Mouse (Mus musculus) embryo, embryonic 10.5 days (tissue): ENCODE measurements around the gene Cuta.
A peak's percentile ranks its signal among the peaks of the same experiment; 100 is the strongest.

ENCODE experiments used
- DNase-seq: peaks from one replicate; pipeline ENCODE4 v3.0.0-alpha.2; 2015; ENCODE audit warnings: low spot score

The Cuta gene

DNA sequence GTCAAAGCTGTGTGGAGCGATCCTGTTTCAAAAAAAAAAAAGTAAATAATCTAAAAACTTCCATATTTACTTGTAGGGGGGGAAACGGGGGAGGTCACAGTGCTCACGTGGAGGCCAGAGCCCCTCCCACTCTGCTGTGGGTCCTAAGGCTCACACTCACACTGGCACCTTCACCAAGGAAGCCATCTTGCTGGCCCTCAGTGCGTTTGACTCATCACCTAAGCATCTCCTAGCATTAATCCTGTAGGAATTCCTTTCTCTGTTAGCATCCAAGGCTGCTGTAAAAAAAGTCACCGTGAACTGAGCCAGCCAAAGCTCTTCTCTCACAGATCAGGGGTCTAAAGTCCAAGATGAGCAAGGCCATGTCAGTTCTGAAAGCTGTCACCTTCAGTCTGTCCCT lies 16.9 kb upstream of the Cuta start:
- no peak for DNase-seq

DNA sequence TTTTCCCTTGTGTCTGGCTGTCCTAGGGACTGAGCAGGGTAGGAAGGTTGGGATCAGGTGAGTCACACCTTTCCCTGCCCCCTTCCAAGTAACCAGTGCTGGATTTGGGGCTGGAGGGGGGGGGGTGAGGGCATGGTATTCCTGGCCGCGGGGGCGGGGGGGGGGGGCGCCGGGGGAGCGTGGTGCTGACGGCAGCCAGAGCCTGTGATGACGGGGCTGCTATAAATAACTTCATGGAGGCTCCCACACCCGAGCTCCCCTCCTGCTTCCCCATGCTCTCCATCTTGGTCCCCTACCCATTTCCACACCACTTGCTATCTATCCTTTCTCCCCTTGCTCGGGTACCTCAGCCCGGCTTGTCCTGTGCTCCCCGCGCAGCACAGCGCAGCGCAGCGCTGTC lies 14.4 kb upstream of the Cuta start:
- no peak for DNase-seq

DNA sequence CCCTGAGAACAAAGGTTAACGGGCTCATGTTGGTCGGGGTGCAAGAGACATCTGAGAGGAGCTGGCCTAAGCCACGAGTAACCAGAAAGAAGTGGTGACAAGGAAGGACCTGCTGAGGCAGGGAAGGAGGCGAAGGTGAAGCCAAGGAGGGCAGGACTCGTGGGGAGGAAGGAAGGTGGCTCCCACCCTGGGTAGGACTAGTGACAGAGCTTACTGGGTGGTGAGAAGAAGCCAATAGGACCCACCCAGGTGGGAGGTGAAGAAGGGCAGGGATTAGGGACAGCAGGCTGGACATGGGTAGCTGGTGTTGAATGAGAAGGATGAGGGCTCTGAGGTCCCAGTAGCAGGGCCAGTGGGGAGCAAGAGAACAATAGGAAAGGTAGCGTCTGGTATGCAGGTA lies 13.8 kb upstream of the Cuta start:
- no peak for DNase-seq

DNA sequence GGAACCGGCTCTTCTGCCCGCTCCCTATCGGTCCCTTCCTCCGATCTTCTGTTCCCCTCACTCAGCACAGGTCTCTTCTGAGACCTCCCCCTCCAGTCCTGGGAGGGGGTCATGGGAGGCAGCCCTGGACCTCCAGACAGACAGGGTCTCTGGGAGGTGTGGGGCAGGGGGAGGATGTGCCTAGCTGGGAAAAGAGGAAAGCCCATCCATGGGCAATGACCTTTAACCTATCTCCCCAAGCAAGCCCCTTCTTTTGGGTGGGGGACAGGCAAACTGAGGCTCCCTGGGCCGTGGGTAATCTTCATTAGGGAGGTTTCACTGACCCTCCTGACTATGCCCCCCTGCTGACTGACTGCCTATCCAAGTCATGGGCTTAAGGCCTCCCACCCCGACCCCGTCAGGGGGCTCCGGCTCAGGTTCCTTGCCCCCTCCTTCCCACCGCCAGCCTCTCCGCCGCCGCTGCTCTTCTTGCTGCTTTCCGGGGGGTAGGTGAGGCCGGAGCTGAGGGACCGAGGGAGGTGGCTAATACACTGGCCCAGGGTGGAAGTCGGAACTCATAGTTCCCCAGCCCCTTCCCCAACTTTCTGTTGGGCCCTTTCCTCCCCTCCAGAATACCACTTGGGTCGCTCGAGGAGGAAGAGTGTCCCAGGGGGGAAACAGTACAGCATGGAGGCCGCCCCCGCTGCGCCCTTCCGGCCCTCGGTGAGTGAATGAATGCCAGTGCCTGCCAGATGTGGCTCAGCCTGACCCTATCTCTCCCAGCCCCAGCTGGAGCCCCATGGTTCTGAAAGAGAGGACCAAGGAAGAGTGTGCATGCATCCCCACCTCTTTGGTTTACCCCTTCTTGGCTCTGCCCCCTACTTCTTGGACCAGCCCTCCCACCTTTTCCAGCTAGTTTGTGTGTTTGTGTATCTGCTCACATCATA lies 12.8 kb upstream of the Cuta start:
- DNase-seq = no peak

DNA sequence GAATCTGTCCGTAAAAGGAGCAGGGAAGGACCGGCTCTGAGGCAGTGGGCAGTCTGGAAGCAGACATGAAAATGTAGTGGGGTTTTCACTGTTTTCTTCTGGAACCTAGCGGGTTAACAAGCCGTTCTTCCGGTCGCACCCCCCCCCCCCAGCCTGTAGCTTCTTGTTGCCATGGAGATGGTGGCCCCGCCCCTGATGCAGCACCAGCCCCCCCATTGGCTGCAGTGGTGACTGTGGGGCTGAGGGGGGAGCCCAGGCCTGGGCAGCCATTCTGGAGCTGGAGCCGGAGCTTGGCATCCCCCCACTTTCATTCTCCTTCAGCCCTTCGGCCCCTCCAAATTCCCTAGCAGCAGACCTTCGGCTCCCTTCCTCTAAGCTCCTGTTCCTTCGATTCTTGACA lies 12.0 kb upstream of the Cuta start:
- DNase-seq = peak; percentile 92

DNA sequence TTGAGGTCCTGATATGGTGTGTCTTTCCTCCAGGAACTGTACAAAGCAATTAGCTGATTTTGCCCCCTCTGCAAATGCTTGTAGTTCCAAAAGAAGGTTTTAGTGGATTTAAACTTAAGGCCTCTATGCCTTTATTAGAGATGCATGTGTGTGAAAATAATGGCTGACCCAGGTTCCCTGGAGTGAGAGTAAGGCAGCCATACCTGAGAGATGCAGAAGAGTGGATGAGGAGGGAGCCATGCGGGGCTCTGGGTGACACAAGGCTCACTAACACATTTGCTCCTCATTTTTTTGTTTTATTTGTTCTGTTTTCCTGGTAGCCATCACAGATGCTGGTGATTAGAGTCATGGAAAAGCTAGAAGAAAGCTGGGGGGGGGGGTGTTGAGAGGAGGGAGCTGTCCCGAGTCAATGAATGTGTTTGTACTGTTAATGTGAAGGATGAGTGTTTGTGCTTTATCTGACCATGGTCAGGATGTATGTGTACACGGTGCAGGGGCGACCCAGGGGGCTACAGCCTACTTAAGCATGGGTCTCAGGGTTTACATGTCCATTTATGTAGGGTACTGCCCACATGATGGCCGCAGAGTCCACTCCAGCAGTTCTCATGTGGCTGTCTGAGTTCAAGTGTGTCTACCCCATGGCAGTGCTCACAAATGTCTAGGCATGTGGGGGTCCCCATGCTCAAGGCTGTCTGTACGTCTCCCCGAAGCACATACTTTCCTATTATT lies 11.4 kb upstream of the Cuta start:
- no peak for DNase-seq

DNA sequence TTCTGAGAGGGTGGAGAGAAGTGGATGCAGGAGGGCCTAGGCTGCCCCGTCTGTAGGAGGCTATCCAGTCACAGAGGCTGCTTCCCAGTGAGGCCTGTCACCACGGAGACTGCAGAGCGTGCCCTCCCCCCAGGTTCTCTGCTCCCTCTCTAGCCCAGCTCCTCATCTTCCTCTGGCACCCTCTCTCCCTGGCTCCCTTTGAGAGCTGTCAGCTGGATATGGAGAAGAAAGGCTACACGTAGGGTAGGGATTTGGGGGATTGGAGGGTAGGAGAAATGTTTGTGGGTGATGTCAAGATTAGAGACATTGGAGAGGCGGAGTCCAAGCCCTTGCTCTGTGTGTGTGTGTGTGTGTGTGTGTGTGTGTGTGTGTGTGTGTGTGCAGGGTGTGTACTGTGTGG lies 10.5 kb upstream of the Cuta start:
- DNase-seq = no peak

DNA sequence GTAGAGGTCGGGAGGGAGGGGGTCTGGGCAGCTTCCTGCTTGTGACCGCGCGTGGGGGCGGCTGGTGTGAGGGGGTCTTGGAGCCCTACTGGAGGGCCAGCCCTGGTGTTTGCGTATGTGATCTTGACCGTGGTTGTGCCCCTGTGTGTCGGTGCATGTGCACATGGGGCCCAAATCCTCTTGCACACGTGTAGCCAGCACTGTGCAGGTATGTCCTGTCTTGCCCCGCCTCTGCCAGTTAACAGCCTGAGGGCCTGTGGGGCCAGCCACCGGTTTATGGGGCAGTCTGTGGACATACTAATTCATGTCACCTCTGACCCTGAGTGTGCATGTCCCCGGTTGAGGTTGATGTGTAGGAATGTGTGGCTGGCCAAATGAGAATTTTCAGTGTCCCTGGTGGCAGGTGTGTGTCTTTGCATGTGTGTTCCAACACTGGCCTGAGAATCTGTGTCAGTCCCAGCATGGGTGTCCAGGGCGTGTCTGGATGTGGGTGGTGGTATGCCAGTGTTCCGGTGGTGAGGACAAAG lies 9.7 kb upstream of the Cuta start:
- peak; percentile 67 for DNase-seq

DNA sequence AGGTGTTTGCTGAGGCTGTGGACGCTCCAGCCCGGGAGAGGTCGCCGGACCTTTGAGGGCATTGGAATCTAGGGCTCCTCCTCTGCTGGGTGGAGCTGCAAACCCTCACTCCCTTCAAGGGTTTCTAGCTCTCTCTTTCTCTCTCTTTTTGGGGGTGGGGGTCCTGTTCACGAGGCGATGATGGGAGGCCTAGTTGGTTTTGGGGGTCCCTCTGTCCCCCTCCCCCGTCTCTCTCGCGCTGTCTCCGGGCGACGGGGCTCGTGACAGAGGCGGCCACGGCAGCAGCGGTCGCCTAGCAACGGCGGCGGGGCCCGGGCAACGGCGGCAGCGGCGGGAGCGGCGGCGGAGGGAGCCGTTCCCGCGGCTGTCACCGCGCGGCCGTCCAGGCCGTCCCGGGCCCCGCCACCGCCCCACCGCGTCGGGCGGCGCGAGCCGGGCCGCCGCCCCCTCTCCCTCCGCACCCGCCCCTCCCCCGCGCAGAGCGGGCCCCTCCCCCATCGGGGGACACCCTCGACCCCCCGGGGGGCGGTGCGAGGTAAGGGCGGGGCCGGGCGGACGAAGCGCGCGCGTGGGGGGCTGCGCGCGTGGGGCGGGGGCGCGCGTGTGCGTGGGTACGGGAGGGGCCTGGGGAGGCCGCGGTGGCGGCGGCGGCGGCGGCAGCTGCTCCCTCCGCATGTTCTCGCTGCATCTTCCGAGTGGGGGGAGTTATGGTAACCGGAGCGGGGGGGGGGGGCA lies 9.1 kb upstream of the Cuta start:
- peak; percentile 66 for DNase-seq

DNA sequence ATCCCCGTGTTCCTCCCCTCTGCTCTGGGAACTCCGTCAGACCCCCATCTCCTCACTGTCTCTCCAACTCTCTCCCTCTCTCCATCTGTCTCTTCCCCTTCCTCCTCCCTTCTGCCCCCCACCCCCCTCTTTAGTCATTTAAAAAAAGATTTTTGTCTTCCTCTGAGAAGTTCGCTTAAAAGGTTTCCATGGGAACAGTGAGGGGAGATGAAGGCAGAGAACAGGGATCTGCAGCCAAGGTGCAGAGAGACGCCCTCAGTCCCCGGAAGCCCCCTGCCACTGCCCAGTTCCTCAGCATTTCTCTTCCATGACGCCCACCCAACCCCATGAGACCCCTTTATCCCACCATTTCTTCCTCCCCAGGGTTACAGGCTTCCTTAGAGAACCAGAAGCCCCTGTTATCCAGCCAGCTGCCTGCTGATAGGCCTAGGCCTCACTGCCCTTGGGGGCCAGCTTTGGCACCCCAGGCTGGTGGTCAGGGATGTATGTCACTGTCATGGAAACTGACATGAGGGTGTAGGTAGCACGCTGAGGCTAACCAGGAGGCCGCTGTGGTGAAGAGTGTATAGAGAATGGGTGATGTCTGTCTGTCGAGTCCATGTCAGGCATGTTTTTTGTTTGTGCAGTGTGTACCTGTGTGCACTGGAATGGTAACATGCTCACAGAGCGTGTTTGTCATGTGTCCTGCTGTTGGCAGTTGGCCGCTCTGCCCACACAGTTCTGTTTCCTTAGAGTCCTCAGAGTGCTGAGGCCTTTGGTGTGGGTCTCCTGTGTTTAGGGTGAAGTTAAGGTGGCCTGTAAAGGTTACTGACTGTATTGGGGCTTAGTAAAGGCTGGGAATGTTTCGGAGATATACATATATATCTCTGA lies 8.1 kb upstream of the Cuta start:
- no peak for DNase-seq

DNA sequence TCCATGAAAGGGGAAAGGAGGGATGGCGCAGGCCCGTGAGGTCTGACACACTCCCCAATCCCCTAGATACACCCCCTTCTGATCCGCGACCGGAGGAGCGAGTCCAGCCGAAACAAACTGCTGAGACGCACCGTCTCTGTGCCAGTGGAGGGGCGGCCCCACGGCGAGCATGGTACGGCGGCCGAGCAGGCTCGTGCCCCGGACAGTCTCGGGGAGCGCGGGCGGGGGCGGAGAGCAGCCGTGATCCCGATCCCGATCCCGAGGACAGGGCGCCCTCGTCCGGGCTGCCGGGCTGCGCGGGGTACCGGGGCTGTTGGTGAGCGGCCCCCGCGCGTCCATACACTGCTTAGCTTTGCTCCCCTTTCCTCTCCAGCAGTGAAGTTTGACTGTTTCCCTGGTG lies 7.2 kb upstream of the Cuta start:
- DNase-seq = peak; percentile 69

DNA sequence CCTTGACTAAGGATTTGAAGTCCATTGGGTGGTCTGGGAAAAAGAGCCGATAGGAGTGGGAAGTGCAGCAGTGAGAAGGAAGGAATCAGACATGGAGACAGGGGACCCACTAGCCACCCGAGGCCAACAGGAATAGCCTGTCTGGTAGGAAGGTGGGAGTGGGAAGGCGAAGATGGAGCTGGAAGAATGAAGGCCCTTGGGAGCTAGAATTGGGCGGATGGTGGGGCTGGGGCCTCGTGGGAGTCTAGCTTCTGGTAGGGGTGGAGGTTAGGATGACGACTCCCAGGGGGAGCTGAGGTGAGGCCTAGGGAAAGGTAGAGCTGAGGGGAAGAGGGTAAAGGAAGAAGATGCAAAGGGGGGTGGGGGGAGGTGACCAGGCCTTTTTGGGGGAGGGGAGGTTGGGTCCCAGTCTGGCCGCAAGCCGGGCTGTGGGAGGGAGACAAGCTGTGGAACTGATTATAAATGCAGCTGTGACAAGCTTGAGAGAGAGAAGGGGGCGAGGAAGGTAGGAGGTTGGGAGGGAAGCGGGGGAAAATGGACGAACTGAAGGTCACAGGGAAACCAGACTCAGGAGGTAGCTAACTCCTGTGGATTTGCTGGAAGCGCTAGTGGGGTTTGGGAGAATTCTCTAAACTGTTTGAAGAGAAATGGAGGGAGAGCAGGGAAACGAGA lies 6.6 kb upstream of the Cuta start:
- DNase-seq = peak; percentile 28

DNA sequence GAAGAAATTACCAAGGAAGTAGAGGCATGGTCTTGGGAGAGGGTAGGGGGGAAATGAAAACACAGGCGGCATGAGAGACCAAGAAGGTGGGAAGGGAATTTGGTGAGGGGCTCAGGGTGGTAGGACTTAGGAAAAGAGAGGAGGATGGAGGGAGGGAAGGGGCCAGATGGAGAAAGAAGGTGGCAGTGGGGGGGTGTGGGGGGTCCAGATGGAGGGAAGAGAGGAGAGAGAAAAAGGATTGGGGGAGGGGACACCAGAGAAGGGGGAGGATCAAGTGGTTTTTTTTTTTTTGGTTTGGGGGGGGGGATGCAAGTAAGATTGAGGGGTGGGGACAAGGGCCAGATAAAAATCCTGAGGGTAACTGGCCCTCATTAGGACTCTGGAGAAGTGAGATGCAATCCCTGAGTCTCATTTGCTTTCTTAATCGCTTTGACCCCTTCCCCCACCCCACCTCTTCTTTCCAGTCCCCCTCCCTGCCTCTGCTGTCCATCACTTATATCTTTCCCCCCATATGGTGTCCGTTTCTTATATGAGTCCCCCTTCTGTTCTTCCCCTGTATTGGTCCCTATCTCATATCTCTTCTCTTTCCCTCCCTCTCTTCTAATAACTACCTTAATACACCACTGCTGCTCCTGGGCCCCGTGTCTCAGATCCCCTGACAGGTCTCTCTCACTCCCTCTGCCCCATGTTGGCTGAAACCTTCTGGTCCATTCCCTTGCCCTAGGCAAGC lies 2.6 kb upstream of the Cuta start:
- DNase-seq = peak; percentile 51

DNA sequence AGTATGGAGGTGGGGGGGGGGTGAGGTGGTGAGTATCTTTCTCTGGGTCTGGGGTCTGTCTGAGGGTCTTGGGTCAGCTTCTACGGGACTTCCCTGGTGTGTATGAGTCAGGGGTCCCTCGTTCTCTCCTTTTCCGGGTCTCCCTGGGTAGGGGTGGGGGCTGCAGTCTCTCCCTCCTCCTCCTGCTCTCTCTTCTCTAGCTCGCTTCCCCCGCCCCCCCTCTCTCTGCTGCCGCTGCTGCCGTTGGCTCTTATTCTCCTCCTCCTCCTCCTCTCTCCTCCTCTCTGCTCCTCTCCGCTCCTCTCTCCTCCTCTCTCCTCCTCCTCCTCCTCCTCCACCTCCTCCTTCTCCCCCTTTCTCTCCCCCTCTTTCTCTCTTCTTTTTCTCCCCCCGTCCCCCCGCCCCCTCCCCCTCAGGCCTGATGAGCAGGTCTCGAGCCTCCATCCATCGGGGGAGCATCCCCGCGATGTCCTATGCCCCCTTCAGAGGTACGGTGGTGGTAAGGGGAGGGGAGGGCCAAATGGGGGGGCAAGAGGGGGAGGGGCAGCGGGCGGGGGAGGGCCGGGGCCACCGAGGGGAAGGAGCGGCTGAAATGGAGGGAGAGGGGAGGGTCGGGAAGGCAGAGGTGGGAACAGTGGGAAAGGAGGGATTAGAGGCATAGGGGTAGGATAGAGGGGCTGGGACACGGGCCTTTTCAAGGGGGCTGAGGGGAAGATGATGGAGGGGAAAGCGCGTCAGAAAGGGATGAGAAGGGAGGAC lies 1.8 kb upstream of the Cuta start, which contains the start of gene Syngap1:
Syngap1 (plus strand) TSS at position 223 of the 759 bp plus-strand sequence.
- DNase-seq = peak; percentile 76

DNA sequence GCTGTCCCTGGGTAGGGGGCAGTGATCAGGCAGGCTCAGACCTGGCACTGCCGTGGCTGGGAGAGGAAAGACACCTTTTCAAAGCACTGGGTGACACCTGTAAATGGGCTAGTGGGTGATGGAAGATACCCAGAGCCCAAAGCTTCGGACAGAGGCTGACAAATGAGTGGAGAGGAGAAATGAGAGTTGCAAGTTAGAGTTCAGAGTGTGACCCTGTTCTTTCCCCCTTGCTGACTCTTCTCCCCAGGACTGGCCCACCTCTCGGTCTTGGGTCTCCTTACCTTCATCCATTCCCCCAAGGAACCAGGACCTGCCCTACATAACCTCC lies 568 bp upstream of the Cuta start:
- no peak for DNase-seq

DNA sequence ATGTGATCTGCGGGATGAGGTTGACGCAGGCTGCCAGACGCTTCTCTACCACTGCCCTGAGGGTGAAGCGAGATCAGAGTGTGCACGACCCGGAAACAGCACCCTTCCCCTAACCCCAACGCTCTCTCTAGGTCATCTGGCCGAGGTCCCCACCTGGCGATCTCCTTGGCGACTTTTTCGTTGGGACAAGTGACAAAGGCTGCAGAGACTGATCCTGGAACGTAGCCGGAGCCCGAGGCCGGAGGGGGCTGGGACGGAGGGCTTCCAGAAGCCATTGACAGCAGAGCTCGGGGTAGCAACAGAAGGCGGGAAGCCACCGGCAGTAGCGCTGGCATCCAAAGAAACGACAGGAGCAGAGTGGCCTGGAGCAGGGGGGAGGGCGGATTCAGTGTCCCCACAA lies 638 bp downstream of the Cuta start:
- no peak for DNase-seq

DNA sequence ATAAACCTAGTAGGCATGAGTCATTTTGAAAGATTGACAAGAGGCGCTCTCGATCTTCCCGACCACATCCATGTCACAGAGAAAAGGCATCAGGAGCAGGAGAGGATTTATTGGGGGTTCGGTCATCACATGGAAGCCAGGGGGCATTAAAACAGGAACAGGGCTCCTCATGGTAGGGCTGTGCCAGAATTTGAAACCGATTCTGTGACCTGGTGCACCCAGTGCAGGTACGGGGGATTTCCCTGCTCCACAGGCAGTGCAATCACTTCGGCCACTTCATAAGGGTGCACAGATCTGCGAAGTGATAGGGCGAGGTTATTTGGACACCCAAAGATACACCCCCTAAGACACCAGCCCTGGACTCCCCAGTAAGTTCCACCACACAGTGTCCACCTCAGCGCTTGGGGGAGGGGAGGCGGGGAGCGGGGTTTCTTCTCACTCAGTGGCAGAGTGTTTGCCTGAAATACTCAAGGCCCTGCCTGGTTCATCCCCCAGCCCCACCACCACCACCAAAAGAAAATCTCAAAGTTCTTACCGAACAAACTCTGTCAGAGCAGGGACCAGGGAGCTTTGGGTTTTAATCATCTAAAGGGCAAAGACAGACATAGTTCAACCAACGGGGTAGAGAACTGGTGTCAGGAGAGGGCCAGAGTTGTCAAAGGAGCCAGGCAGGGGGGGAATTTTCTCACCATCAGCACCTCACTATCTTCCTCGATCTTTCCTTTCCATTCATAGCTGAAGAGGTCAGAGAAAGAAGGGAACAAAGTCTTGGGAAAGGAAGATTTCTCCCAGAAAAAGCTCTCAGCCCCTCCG lies 1.3 kb downstream of the Cuta start:
- DNase-seq = no peak

DNA sequence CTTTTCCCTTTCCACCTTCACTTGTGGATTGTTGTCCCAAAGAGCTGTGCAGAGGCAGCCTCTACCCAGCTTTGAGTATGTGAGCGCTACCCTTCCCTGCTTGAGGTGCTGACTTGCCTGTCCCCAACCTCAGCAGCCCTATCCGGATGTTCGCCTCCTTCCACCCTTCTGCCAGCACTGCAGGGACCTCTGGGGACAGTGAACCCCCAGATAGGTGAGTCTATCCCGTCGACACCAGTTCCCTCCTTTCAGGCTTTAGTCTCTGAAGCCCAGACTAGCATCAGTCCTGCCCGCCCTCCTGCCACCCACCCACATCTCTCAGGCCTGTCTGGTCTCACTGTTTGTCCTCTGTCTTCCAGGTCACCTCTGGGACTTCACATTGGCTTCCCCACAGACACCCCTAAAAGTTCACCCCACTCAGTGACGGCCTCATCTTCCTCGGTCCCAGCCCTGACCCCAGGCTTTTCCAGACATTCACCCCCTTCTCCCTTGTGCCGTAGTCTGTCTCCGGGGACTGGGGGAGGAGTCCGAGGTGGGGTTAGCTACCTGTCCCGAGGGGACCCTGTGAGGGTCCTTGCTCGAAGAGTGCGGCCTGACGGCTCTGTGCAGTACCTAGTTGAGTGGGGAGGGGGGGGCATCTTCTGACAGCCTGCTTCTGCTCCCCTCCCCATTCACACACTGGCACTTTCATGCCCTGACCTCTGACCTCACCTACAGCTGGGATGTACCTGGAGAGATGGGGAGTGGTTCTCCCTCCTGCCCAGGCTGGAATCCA lies 2.3 kb downstream of the Cuta start:
- no peak for DNase-seq
